Mouse (Mus musculus): ENCODE measurements around the gene Kcmf1. TPM values are rescaled to one million over a fixed set of nuclear protein-coding genes. Genes with fewer than 3 reads are reported as not detected.
A peak's percentile ranks its signal among the peaks of the same experiment; 100 is the strongest.

The Kcmf1 gene
- 81.8 and 83.5 TPM in 2 replicates for total RNA-seq (2021)
- long read RNA-seq, transcript Kcmf1-201 (7 exons, 3,251 nt) = major isoform, 114 of 141 reads
- long read RNA-seq, transcript Kcmf1-204 (7 exons, 1,743 nt) = minor isoform, 10 of 141 reads
- long read RNA-seq, partial matches to known transcripts = 4 of 141 reads
- long read RNA-seq, other reads (novel, unspliced or antisense) = 13 of 141 reads

DNA sequence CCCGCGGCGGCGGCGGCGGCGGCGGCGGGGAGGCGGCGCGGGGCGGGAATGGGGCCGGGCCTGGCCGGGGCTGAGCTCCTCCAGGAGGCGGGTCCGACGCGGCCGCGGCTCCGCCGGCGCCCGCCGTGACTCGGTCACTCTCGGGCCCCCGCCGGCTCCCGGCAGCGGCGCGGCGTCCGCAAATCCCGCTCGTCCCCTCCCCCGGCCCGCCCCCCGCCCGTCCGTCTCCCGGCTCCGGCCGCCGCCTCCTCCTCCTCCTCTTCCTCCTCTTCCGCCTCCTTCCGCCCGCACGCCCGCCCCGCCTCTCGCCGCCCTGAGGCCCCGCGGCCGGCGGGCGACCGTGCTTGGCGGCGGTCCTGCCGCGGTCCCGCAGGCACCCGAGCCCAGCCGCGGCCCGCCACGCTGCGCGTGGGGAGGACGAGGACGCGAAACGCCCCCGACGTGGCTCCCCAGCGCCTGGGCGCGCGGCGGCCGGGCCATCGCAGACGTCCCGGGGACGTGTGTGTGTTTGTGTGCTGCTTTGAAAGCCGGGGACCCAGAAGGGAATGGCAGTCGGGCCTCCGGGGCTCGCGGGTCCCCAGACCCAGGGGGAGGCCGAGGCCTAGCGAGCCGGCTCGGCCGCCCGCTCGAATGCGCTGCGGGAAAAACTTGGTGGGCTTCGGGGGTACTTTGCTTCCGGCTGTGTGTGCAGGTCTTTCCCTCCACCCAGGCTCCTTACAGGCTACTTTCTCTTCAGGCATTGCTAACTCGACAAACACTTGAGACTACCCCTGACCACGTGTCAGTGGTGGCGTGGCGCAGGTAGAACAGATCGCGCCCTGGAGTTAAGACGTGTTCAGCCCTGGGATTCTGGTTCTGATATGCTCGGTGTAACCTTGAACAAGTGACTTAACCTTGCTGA lies at the start of gene Kcmf1:
Gene Kcmf1 (minus strand): TSS at position 199 of the 901 bp plus-strand sequence.
- peak; percentile 85 for DNase-seq

GRCm38 (mm10) chr6:72949161-72949756 lies 49.5 kb upstream of the Kcmf1 start:
- DNase-seq = no peak

GRCm38 (mm10) chr6:72948392-72948791 lies 48.6 kb upstream of the Kcmf1 start:
- DNase-seq = no peak

- no peak for DNase-seq
These were observed 48.2 kb upstream of the Kcmf1 start for GRCm38 (mm10) chr6:72947960-72948359.

- peak; percentile 49 for DNase-seq
These were observed 40.7 kb upstream of the Kcmf1 start for GRCm38 (mm10) chr6:72940493-72940892.

GRCm38 (mm10) chr6:72937859-72938258 lies 38.1 kb upstream of the Kcmf1 start:
- no peak for DNase-seq

GRCm38 (mm10) chr6:72937430-72937829 lies 37.7 kb upstream of the Kcmf1 start:
- DNase-seq = no peak

- no peak for DNase-seq
These were observed 33.2 kb upstream of the Kcmf1 start for GRCm38 (mm10) chr6:72932955-72933354.

- no peak for DNase-seq
These were observed 31.8 kb upstream of the Kcmf1 start for GRCm38 (mm10) chr6:72931533-72931932.

DNA sequence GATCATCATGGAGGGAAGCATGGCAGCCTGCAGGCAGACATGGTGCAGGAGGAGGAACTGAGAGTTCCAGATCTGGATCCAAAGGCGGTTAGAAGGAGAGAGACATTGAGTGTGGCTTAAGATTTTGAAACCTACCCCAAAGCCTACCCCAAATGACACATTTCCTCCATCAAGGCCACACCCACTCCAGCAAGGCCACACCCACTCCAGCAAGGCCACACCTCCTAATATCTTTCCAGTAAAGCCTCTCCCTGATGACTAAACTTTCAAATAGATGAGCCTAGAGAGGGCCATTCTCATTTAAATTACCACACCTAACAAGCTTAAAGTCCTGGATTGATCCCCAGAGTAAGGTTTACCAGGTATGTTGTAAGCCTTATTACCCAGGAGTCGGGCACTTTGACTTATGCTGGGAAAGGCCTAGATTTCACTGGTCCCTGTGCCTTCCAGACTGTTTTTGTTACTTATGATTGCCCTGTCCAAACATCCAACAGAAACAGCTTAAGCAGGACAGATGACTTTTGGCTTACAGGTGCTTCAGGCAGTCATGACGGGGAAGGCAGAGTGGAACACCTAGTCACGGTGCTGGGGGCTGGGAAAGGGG lies 30.1 kb upstream of the Kcmf1 start:
- no peak for DNase-seq

GRCm38 (mm10) chr6:72926755-72927482 lies 27.1 kb upstream of the Kcmf1 start:
- peak; percentile 54 for DNase-seq

DNA sequence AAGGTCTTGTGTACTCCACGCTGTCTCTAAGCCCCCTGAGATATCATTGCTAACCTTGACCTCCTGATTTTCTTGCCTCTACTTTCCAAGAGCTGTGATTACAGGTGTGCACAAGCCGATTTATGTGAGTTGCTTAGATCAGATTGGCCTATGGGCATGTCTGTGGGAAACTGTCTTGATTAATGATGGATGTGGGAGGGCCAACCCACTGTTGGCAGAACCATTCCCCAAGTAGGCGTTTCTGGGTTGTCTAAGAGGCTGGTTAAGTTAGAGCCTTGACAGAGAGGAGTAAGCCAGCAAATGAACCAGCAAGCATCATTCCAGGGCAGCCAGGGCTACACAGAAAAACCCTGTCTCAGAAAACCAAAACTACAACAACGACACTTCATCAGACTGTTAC lies 26.3 kb upstream of the Kcmf1 start:
- DNase-seq = no peak

DNA sequence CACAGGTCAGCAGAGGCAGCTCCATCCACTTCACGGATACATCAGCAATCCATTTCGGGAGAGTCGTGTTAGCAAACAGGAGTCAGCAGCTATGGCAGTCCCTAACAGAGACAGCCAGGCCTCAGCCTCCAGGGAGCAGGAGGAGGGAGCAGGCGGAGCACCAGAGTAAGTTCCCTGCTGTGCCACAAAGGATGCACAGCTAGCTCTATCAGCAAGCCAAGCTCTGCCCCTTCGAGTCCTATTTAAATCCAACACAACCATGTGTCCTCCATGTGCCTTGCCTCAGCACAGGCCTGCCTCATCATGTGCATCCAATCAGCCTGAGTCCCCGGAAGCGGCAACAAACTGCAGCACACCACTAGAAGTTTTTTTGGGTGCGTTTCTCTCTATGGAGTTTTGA lies 23.6 kb upstream of the Kcmf1 start:
- DNase-seq = no peak

GRCm38 (mm10) chr6:72921081-72921480 lies 21.3 kb upstream of the Kcmf1 start:
- DNase-seq = no peak

GRCm38 (mm10) chr6:72918510-72919033 lies 18.8 kb upstream of the Kcmf1 start:
- DNase-seq = no peak

DNA sequence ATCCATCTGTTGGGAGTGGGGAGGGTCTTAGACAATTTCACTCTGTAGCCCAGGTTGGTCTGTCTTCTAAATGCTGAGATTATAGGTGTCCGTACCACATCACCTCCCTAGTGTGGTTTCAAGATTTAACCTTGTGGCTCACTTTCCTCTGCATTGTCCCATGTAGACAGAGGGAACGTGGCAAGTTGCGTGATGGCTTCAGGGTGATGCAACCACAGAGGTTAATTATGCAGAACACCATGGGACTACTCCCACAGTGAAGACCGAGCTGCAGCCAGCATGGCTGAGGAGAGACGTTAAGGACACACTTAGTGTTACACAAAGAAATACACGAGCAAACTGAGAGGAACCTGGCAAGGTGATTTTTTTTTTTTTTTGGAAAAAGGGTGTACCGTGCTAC lies 16.6 kb upstream of the Kcmf1 start:
- no peak for DNase-seq

DNA sequence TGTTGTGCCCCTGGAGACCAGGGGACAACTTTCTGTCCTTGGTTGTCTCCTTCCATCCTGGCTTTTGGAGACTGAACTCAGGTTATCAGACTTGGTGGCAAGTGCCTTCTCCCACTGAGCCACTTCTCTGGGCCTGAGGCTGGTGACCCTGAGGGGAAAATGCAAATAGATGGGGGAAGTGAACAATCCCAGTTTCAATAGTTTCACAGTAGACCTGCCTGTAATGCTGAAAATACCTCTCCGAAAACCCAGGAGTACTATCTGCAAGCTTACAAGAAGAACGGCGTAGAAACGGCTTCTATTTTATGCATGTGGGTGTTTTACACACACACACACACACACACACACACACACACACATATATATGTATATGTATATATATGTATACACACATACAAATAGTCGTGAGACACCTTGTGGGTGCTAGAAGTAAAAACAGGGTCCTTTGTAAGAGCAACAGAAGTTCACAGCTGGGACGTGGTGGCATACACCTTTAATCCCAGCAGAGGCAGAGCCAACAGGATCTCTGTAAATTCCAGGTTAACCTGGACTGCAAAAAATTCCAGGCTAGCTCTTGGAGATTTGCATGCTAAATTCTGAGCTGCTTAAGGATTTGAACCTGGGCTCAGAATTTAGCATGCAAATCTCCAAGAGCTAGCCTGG lies 14.4 kb upstream of the Kcmf1 start:
- no peak for DNase-seq

DNA sequence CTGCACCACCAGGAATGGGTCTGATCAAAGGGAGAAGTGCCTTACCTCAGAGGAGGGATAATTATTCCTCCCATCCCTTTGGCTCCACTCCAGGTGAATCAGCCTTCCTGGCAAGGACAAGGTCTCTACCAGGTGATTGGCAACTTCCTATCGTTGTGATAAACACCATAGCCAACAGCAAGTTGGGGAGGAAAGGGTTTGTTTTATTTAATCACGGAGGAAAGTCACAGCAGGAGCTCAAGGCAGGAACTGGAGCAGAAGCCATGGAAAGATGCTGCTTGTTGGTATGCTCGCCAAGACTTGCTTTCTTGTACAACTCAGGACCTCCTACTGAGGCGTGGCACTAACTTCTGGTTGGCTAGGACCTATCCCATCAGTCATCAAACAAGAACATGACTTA lies 11.5 kb upstream of the Kcmf1 start:
- DNase-seq = no peak

GRCm38 (mm10) chr6:72902254-72902990 lies 2.6 kb upstream of the Kcmf1 start:
- DNase-seq = no peak

- DNase-seq = no peak
These were observed 1.2 kb upstream of the Kcmf1 start for GRCm38 (mm10) chr6:72900952-72901351.
